Mouse (Mus musculus) liver, embryonic 11.5 days (tissue): ENCODE data around the gene Capn12. TPM values are rescaled to one million over a fixed set of nuclear protein-coding genes. Genes with fewer than 3 reads are reported as not detected.

Experiments
- ATAC-seq: fragments of 200-750 bp; cut with Nextera tagmentation; replicated peaks from 2 replicates; pipeline ENCODE4 v1.8.0; 2017; ENCODE audit warnings: moderate number of reproducible peaks, mild to moderate bottlenecking, moderate TSS enrichment, moderate library complexity; ENCODE audit not compliant: low FRiP score
- DNase-seq: peaks from one replicate; pipeline ENCODE4 v3.0.0-alpha.2; 2017; ENCODE audit warnings: low spot score
- H3K27ac ChIP-seq: fragments of 300-500 bp; sonication (generic); 2 replicates; pipeline ENCODE4 v1.5.1; 2014; ENCODE audit warnings: mild to moderate bottlenecking, low read depth, low read length, control low read depth
- H3K27me3 ChIP-seq: fragments of 300-500 bp; sonication (generic); replicated peaks from 2 replicates; pipeline ENCODE4 v1.6.1; 2014; ENCODE audit warnings: low read length, mixed read lengths; ENCODE audit not compliant: control insufficient read depth, insufficient read depth
- H3K36me3 ChIP-seq: fragments of 300-500 bp; sonication (generic); 2 replicates; pipeline ENCODE4 v1.6.1; 2014; ENCODE audit warnings: mild to moderate bottlenecking, low read length, moderate library complexity, mixed read lengths; ENCODE audit not compliant: control insufficient read depth, insufficient read depth
- H3K4me1 ChIP-seq: fragments of 300-500 bp; sonication (generic); replicated peaks from 2 replicates; pipeline ENCODE4 v1.6.1; 2014; ENCODE audit warnings: low read length, mixed read lengths; ENCODE audit not compliant: control insufficient read depth, insufficient read depth
- H3K4me2 ChIP-seq: fragments of 300-500 bp; sonication (generic); 2 replicates; pipeline ENCODE4 v1.6.1; 2014; ENCODE audit warnings: mild to moderate bottlenecking, control low read depth, moderate library complexity
- H3K4me3 ChIP-seq: fragments of 300-500 bp; sonication (generic); 2 replicates; pipeline ENCODE4 v1.5.1; 2014; ENCODE audit warnings: low read depth, low read length, control low read depth
- H3K9ac ChIP-seq: fragments of 300-500 bp; sonication (generic); 2 replicates; pipeline ENCODE4 v1.6.1; 2014; ENCODE audit warnings: low read depth, low read length, control low read depth
- H3K9me3 ChIP-seq: fragments of 300-500 bp; sonication (generic); 2 replicates; pipeline ENCODE4 v1.6.1; 2016; ENCODE audit warnings: low read length, inconsistent platforms, mixed read lengths; ENCODE audit not compliant: control insufficient read depth
- WGBS: fragments of 180-500 bp; shearing (Covaris S2); extraction: QIAGEN DNeasy Blood & Tissue Kit; methylation state at CpG from one replicate; pipeline ENCODE4 v1.1.7; 2014; 5-methylcytosine and 5-hydroxymethylcytosine counted together
- polyA plus RNA-seq: library from polyadenylated mRNA; unstranded; fragments of >200 nt; fragmentation: Nextera tagmentation; extraction: Ambion mirVana; gene quantifications from 2 replicates; pipeline ENCODE4 v1.2.1, GENCODE M21; 2014

Gene Capn12
- polyA plus RNA-seq, 1 experiment from 2014 or later, result 0.37 TPM

GRCm38 (mm10) chr7:28886486-28886885 is 5.3 kb downstream of the Capn12 start:
- H3K9ac ChIP-seq, result no peak overlapping the region
- ATAC-seq (no peak), DNase-seq (no peak)
- no peaks in the 10 kb centered on the region for H3K9me3 ChIP-seq
- H3K27me3 ChIP-seq, result peaks cover 45% of the 10 kb centered on the region
- H3K36me3 ChIP-seq, result peaks cover 5% of the 10 kb centered on the region
- H3K4me3 ChIP-seq, result no peak overlapping the region
- 21% methylated on average over 14 of the region's 14 CpGs for WGBS
- no peak overlapping the region for H3K4me2 ChIP-seq
- H3K27ac ChIP-seq, result no peak overlapping the region
- H3K4me1 ChIP-seq, result no peaks in the 10 kb centered on the region

GRCm38 (mm10) chr7:28888701-28889161 is 7.5 kb downstream of the Capn12 start:
- Histone ChIP-seq H3K9ac (no peak overlapping the region), H3K27me3 (peaks cover 45% of the 10 kb centered on the region), H3K36me3 (peaks cover 23% of the 10 kb centered on the region), H3K4me1 (peaks cover 2% of the 10 kb centered on the region; the same call in 1 of the 2 replicates), H3K4me3 (peak overlapping the region; percentile 21; the same call in 1 of the 2 replicates), H3K4me2 (peak overlapping the region; percentile 51), H3K9me3 (no peaks in the 10 kb centered on the region), H3K27ac (no peak overlapping the region)
- no peak for ATAC-seq
- DNase-seq, result no peak
- 5% methylated on average over 27 of the region's 27 CpGs for WGBS

- H3K4me2 ChIP-seq, result no peak overlapping the region
- DNase-seq, result no peak
- peaks cover 55% of the 10 kb centered on the region for H3K36me3 ChIP-seq
- ATAC-seq, result no peak
- H3K27ac ChIP-seq, result no peak overlapping the region
- WGBS, result 96% methylated on average over 17 of the region's 17 CpGs
- H3K27me3 ChIP-seq, result peaks cover 31% of the 10 kb centered on the region
- H3K4me3 ChIP-seq, result no peak overlapping the region
- no peaks in the 10 kb centered on the region for H3K9me3 ChIP-seq
- peaks cover 14% of the 10 kb centered on the region for H3K4me1 ChIP-seq
- H3K9ac ChIP-seq, result no peak overlapping the region
These were observed 11.4 kb downstream of the Capn12 start for GRCm38 (mm10) chr7:28892601-28893000.

GRCm38 (mm10) chr7:28893643-28894265 is 12.5 kb downstream of the Capn12 start:
- Histone ChIP-seq H3K4me2 (no peak overlapping the region), H3K27me3 (peaks cover 20% of the 10 kb centered on the region), H3K36me3 (peaks cover 67% of the 10 kb centered on the region), H3K9me3 (no peaks in the 10 kb centered on the region), H3K27ac (no peak overlapping the region), H3K4me3 (no peak overlapping the region), H3K4me1 (peaks cover 14% of the 10 kb centered on the region), H3K9ac (no peak overlapping the region)
- WGBS, result 51% methylated on average over 7 of the region's 7 CpGs
- no peak for DNase-seq
- ATAC-seq, result peak; percentile 36; the same call in 1 of the 2 replicates

DNA sequence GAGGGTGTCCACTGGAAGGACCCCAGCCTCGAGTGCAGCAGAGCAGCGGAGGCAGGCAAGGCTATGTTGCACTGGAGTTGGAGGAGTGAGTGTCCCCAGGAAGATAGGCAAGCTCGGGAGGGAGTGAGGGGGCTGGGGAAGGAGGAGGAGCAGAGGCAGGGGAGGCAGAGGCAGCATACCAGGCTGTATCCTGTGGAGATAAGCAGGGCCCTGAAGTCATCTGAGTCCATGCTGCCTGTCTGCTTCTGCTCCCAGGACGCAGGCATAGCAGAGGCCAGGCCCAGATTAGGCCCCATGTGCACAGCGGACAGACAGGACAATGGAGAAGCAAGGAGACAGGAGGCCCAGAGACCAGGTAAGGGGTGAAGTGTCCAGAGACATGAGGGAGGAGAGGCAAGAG is 13.7 kb downstream of the Capn12 start:
- H3K4me2 ChIP-seq, result peak overlapping the region; percentile 46
- H3K36me3 ChIP-seq, result peaks cover 78% of the 10 kb centered on the region
- no peak for DNase-seq
- WGBS, result 29% methylated on average over 5 of the region's 5 CpGs
- 0 out of 2 replicates have a peak overlapping the region, but pooled peaks have one; percentile 35 for H3K9ac ChIP-seq
- H3K9me3 ChIP-seq, result no peaks in the 10 kb centered on the region
- ATAC-seq, result peak; percentile 71
- peaks cover 8% of the 10 kb centered on the region for H3K27me3 ChIP-seq
- H3K4me3 ChIP-seq, result no peak overlapping the region
- peaks cover 14% of the 10 kb centered on the region for H3K4me1 ChIP-seq
- H3K27ac ChIP-seq, result peak overlapping the region; percentile 44

DNA sequence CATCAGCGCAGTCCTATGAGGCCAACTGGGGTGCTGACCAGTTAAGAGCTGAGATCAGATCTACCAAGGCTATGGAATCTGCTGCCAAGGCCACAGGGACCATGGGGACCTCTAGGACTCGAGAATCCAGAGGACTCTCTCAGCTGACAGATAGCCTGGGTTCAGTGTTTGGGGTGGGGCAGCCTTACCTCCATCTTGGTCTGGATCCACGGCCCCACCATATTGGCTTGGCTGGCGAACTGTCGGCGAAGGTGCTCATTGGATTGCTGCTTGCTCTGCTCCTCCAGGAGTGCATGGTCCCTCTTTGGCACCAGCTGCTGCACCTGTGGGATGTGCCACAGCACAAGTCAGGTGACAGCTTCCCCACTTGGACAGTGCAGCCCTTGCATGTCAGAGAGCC is 16.4 kb downstream of the Capn12 start:
- H3K4me1 ChIP-seq, result peaks cover 14% of the 10 kb centered on the region
- no peaks in the 10 kb centered on the region for H3K9me3 ChIP-seq
- no peaks in the 10 kb centered on the region for H3K27me3 ChIP-seq
- H3K4me3 ChIP-seq, result no peak overlapping the region
- peaks cover 86% of the 10 kb centered on the region for H3K36me3 ChIP-seq
- 92% methylated on average over 6 of the region's 6 CpGs for WGBS
- no peak overlapping the region for H3K27ac ChIP-seq
- H3K4me2 ChIP-seq, result no peak overlapping the region
- no peak overlapping the region for H3K9ac ChIP-seq
- ATAC-seq, result no peak
- no peak for DNase-seq

DNA sequence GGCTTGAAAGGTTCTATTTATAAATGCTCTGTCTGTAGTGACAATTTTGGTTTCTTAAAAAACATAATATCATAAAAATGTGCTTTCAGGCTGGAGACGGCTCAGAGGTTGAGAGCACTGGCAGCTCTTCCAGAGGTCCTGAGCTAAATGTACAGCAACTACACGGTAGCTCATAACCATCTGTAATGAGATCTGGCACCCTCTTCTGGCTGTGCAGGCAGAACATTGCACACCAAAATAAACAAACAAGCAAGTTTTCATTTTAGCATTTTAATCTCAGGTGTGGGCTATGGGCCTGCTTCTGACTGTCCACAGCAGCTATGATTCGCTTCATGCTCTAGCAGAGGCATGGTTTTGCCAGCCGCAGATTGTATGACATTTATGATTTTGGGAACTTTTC is 18.8 kb downstream of the Capn12 start:
- peaks cover 7% of the 10 kb centered on the region for H3K4me1 ChIP-seq
- no peaks in the 10 kb centered on the region for H3K27me3 ChIP-seq
- WGBS, result 87% methylated on average over 4 of the region's 4 CpGs

GRCm38 (mm10) chr7:28901311-28902125 is 20.3 kb downstream of the Capn12 start:
- no peaks in the 10 kb centered on the region for H3K27me3 ChIP-seq
- ATAC-seq (no peak), DNase-seq (no peak)
- H3K4me2 ChIP-seq, result no peak overlapping the region
- H3K27ac ChIP-seq, result no peak overlapping the region
- WGBS, result 92% methylated on average over 13 of the region's 13 CpGs
- no peak overlapping the region for H3K9ac ChIP-seq
- H3K4me1 ChIP-seq, result no peaks in the 10 kb centered on the region
- H3K36me3 ChIP-seq, result peaks cover 90% of the 10 kb centered on the region
- no peak overlapping the region for H3K4me3 ChIP-seq
- H3K9me3 ChIP-seq, result no peaks in the 10 kb centered on the region

More for the DNA sequence above, 18.8 kb downstream of the Capn12 start:
- Histone ChIP-seq H3K9ac (no peak overlapping the region), H3K36me3 (peaks cover 90% of the 10 kb centered on the region), H3K4me3 (no peak overlapping the region), H3K9me3 (no peaks in the 10 kb centered on the region), H3K27ac (no peak overlapping the region), H3K4me2 (no peak overlapping the region)
- DNase-seq (no peak), ATAC-seq (no peak)
